25 mouse cellular contexts compared by ENCODE assay signal in genomic region chr2:152030986-152031385, GRCm38 (mm10). TPM values are rescaled to one million over a fixed set of nuclear protein-coding genes. Genes with fewer than 3 reads are reported as not detected.
DNase-seq lines count a peak whose midpoint lies in the region; ATAC-seq and TF ChIP-seq lines count a peak whose summit lies in the region.
"Had no signal": no experiment of that assay in that cellular context is flagged by ENCODE, and none has a peak within 500 bp of the region (broad histone marks: within the 10 kb centered on the region; RNA-seq: fewer than 3 reads in every experiment).

No protein-coding gene starts in this region.

- peaks cover 6% of the 10 kb centered on the region for H3K4me1 ChIP-seq in embryonic facial prominence, embryonic 15.5 days
- H3K4me1 ChIP-seq in embryonic facial prominence, embryonic 10.5 days = peaks cover 7% of the 10 kb centered on the region
- no peaks in the 10 kb centered on the region; the same call in 1 of the 2 replicates for H3K4me1 ChIP-seq in stomach, postnatal 0 days (replicated peaks; ENCODE audit: control insufficient read depth, insufficient read depth)

- H3K9me3 ChIP-seq in embryonic facial prominence, embryonic 15.5 days (replicated peaks) = 0 out of 2 replicates have a peak, but pooled peaks cover 4% of the 10 kb centered on the region
- peaks cover 5% of the 10 kb centered on the region; the same call in 1 of the 2 replicates for H3K9me3 ChIP-seq in embryonic facial prominence, embryonic 10.5 days
- no peaks in the 10 kb centered on the region for H3K9me3 ChIP-seq in stomach, postnatal 0 days (ENCODE audit: control insufficient read depth, low read length)
- H3K9me3 ChIP-seq: heart, embryonic 15.5 days; hindbrain, embryonic 10.5 days had no signal

- no peak for TF ChIP-seq EP300 in stomach, postnatal 0 days (optimal IDR thresholded peaks at IDR 0.05)

- 71% methylated on average over 5 of the region's 5 CpGs for WGBS in embryonic facial prominence, embryonic 15.5 days
- 80% methylated on average over 5 of the region's 5 CpGs for WGBS in embryonic facial prominence, embryonic 10.5 days
- 76% methylated on average over 5 of the region's 5 CpGs for WGBS in stomach, postnatal 0 days

- no peak for DNase-seq in embryonic facial prominence, embryonic 10.5 days (ENCODE audit: low spot score)
- peak; percentile 66 for DNase-seq in ES-CJ7 (ENCODE audit: low read depth, low spot score)
- no peak for DNase-seq in stomach, postnatal 0 days (ENCODE audit: low spot score)
- DNase-seq in adrenal gland, adult (ENCODE audit: inconsistent age in 2 of 2, low spot score in 1 of 2) = no peak
- DNase-seq in kidney, postnatal 4 days = no peak
- DNase-seq: adrenal gland, adult 2 months; adrenal gland, postnatal 25 days; cerebellum, adult 18-20 months; cerebellum, postnatal 14 days; gastrocnemius, postnatal 36 days; heart, adult 18-20 months had no signal

- H3K4me2 ChIP-seq in embryonic facial prominence, embryonic 15.5 days (replicated peaks) = no peak overlapping the region
- H3K4me2 ChIP-seq in stomach, postnatal 0 days (replicated peaks; ENCODE audit: low read depth) = no peak overlapping the region
- H3K4me2 ChIP-seq: embryonic facial prominence, embryonic 13.5 days; forebrain, embryonic 13.5 days; heart, embryonic 15.5 days; hindbrain, embryonic 14.5 days had no signal

- no peak overlapping the region for H3K9ac ChIP-seq in embryonic facial prominence, embryonic 15.5 days
- no peak overlapping the region for H3K9ac ChIP-seq in stomach, postnatal 0 days (ENCODE audit: low read length)
- H3K9ac ChIP-seq: embryonic facial prominence, embryonic 13.5 days; forebrain, embryonic 13.5 days; heart, embryonic 15.5 days; hindbrain, embryonic 14.5 days had no signal

- TF ChIP-seq CTCF in stomach, postnatal 0 days (IDR thresholded peaks at IDR 0.05; ENCODE audit: low read depth) = no peak

- H3K27ac ChIP-seq in embryonic facial prominence, embryonic 15.5 days (replicated peaks) = no peak overlapping the region
- H3K27ac ChIP-seq in embryonic facial prominence, embryonic 10.5 days (replicated peaks) = no peak overlapping the region
- H3K27ac ChIP-seq in stomach, postnatal 0 days (replicated peaks) = no peak overlapping the region
- H3K27ac ChIP-seq: embryonic facial prominence, embryonic 13.5 days; forebrain, embryonic 13.5 days; heart, embryonic 10.5 days; heart, embryonic 15.5 days; hindbrain, embryonic 14.5 days had no signal

- no peak overlapping the region for H3K4me3 ChIP-seq in embryonic facial prominence, embryonic 15.5 days (replicated peaks)
- H3K4me3 ChIP-seq in embryonic facial prominence, embryonic 10.5 days = no peak overlapping the region
- no peak overlapping the region for H3K4me3 ChIP-seq in stomach, postnatal 0 days (ENCODE audit: low read depth, low read length)
- H3K4me3 ChIP-seq: embryonic facial prominence, embryonic 13.5 days; forebrain, embryonic 13.5 days; heart, embryonic 10.5 days; heart, embryonic 15.5 days; hindbrain, embryonic 10.5 days had no signal

- H3K27me3 ChIP-seq in embryonic facial prominence, embryonic 15.5 days = peaks cover 41% of the 10 kb centered on the region
- H3K27me3 ChIP-seq in embryonic facial prominence, embryonic 10.5 days (replicated peaks; ENCODE audit: low read depth, poor library complexity, severe bottlenecking) = peaks cover 79% of the 10 kb centered on the region
- H3K27me3 ChIP-seq in stomach, postnatal 0 days (ENCODE audit: control insufficient read depth, insufficient read depth, low read length) = no peaks in the 10 kb centered on the region

- ATAC-seq in embryonic facial prominence, embryonic 15.5 days (ENCODE audit: insufficient number of reproducible peaks, low FRiP score, low TSS enrichment, low read depth) = 0 out of 2 replicates have a peak, but pooled peaks have one; percentile 8
- 0 out of 2 replicates have a peak, but pooled peaks have one; percentile 12 for ATAC-seq in common myeloid progenitor, adult 5-6 weeks (replicated peaks; ENCODE audit: low read depth, poor library complexity, severe bottlenecking)
- peak; percentile 39; the same call in 1 of the 2 replicates for ATAC-seq in stomach, postnatal 0 days (ENCODE audit: low FRiP score, low TSS enrichment)
- ATAC-seq: activated CD4-positive, CD25-positive, alpha-beta regulatory T cell, adult 4 months; forebrain, embryonic 13.5 days; inflammation-experienced regulatory T-cells, adult 6 months; intestine, postnatal 0 days had no signal

- no peaks in the 10 kb centered on the region for H3K36me3 ChIP-seq in embryonic facial prominence, embryonic 15.5 days
- H3K36me3 ChIP-seq in embryonic facial prominence, embryonic 10.5 days (replicated peaks) = no peaks in the 10 kb centered on the region
- no peaks in the 10 kb centered on the region for H3K36me3 ChIP-seq in stomach, postnatal 0 days (ENCODE audit: control insufficient read depth, insufficient read depth, low read length)
- H3K36me3 ChIP-seq: embryonic facial prominence, embryonic 13.5 days; heart, embryonic 10.5 days; heart, embryonic 15.5 days; hindbrain, embryonic 10.5 days had no signal

RNA-seq across cellular contexts. Expression of gene Slc52a3, which starts 34.7 kb away (rescaled TPM):
- 5.9 and 6.3 TPM in 2 replicates for polyA plus RNA-seq in embryonic facial prominence, embryonic 15.5 days (2015; fragmentation: Nextera tagmentation; extraction: Ambion mirVana)
- 0.63 and 0.80 TPM in 2 replicates for polyA plus RNA-seq in embryonic facial prominence, embryonic 10.5 days (2016; fragmentation: Nextera tagmentation; extraction: Ambion mirVana)
- 0.87 and 1.1 TPM in 2 replicates for total RNA-seq in common myeloid progenitor, adult 5-6 weeks (2017)
- polyA plus RNA-seq in stomach, postnatal 0 days (2015; fragmentation: Nextera tagmentation; extraction: Ambion mirVana) = 22.2 and 24.9 TPM in 2 replicates

RNA-seq across cellular contexts. Expression of gene Scrt2, which starts 50.3 kb away (rescaled TPM):
- polyA plus RNA-seq in embryonic facial prominence, embryonic 15.5 days (2015; fragmentation: Nextera tagmentation; extraction: Ambion mirVana) = 0.09 TPM in 1 of 2 replicates, not detected in the other
- polyA plus RNA-seq in embryonic facial prominence, embryonic 10.5 days (2016; fragmentation: Nextera tagmentation; extraction: Ambion mirVana) = 0.93 and 1.5 TPM in 2 replicates
- total RNA-seq in common myeloid progenitor, adult 5-6 weeks (2017) = not detected in 2 replicates
- not detected in 2 replicates for polyA plus RNA-seq in stomach, postnatal 0 days (2015; fragmentation: Nextera tagmentation; extraction: Ambion mirVana)
- total RNA-seq: CH12.LX; gastrocnemius, adult 8-10 months; gastrocnemius, postnatal 36 days; heart, adult 18-20 months; heart, postnatal 25 days had no signal
- polyA plus RNA-seq: activated CD4-positive, CD25-positive, alpha-beta regulatory T cell, adult 4 months; heart, embryonic 10.5 days; heart, embryonic 15.5 days; inflammation-experienced regulatory T-cells, adult 6 months; intestine, postnatal 0 days had no signal

RNA-seq across cellular contexts. Expression of gene Fam110a, which starts 51.0 kb away (rescaled TPM):
- polyA plus RNA-seq in embryonic facial prominence, embryonic 15.5 days (2015; fragmentation: Nextera tagmentation; extraction: Ambion mirVana) = 29.5 and 30.7 TPM in 2 replicates
- 48.4 and 55.0 TPM in 2 replicates for polyA plus RNA-seq in embryonic facial prominence, embryonic 10.5 days (2016; fragmentation: Nextera tagmentation; extraction: Ambion mirVana)
- total RNA-seq in common myeloid progenitor, adult 5-6 weeks (2017) = 3.4 and 6.7 TPM in 2 replicates
- 29.9 and 33.7 TPM in 2 replicates for polyA plus RNA-seq in stomach, postnatal 0 days (2015; fragmentation: Nextera tagmentation; extraction: Ambion mirVana)
